Mouse (Mus musculus) spleen, adult 2 months (tissue): ENCODE data around the gene Mgat4a.

Source experiments
- CTCF ChIP-seq: fragments of 200-500 bp; IDR thresholded peaks from 2 replicates; pipeline ENCODE4 v1.5.1; 2011; ENCODE audit warnings: mild to moderate bottlenecking, inconsistent platforms; ENCODE audit not compliant: insufficient read depth, insufficient read length, insufficient replicate concordance; ENCODE audit errors: extremely low read depth
- POLR2A ChIP-seq: fragments of 200-500 bp; IDR thresholded peaks from 2 replicates; pipeline ENCODE4 v1.6.1; 2011; ENCODE audit warnings: low read depth, low read length, inconsistent platforms

- no peak for TF ChIP-seq CTCF
- no peak for TF ChIP-seq POLR2A
Measured at GRCm38 (mm10) chr1:37393174-37393573, 147.6 kb downstream of the Mgat4a start.
